Mouse (Mus musculus) embryonic facial prominence, embryonic 10.5 days (tissue): Measurements from ENCODE around the gene Rps16. TPM values are rescaled to one million over a fixed set of nuclear protein-coding genes. Genes with fewer than 3 reads are reported as not detected.

Source experiments
- DNase-seq: peaks from one replicate; pipeline ENCODE4 v3.0.0-alpha.2; 2017; ENCODE audit warnings: low spot score
- H3K27ac ChIP-seq: fragments of 300-500 bp; sonication (generic); replicated peaks from 2 replicates; pipeline ENCODE4 v1.5.1; 2016; ENCODE audit warnings: mild to moderate bottlenecking
- H3K27me3 ChIP-seq: fragments of 300-500 bp; sonication (generic); replicated peaks from 2 replicates; pipeline ENCODE4 v1.6.1; 2016; ENCODE audit warnings: low read depth, mild to moderate bottlenecking; ENCODE audit not compliant: poor library complexity, severe bottlenecking
- H3K36me3 ChIP-seq: fragments of 300-500 bp; sonication (generic); replicated peaks from 2 replicates; pipeline ENCODE4 v1.6.1; 2016; ENCODE audit warnings: mild to moderate bottlenecking, moderate library complexity
- H3K4me1 ChIP-seq: fragments of 300-500 bp; sonication (generic); 2 replicates; pipeline ENCODE4 v1.6.1; 2016
- H3K4me3 ChIP-seq: fragments of 300-500 bp; sonication (generic); 2 replicates; pipeline ENCODE4 v1.5.1; 2016; ENCODE audit warnings: mild to moderate bottlenecking, moderate library complexity
- H3K9me3 ChIP-seq: fragments of 300-500 bp; sonication (generic); 2 replicates; pipeline ENCODE4 v1.6.1; 2016; ENCODE audit warnings: mild to moderate bottlenecking
- WGBS: fragments of 180-500 bp; shearing (Covaris S2); methylation state at CpG from one replicate; pipeline ENCODE4 v1.1.7; 2016; 5-methylcytosine and 5-hydroxymethylcytosine counted together
- polyA plus RNA-seq: library from polyadenylated mRNA; unstranded; fragments of >200 nt; fragmentation: Nextera tagmentation; extraction: Ambion mirVana; gene quantifications from 2 replicates; pipeline ENCODE4 v1.2.1, GENCODE M21; 2016

The Rps16 gene
- polyA plus RNA-seq, 1 experiment from 2014 or later: 1,023 TPM

- WGBS: 82% methylated on average over 4 of the region's 4 CpGs
- H3K4me3 ChIP-seq: no peak overlapping the region
- no peaks in the 10 kb centered on the region for H3K9me3 ChIP-seq
- H3K4me1 ChIP-seq: no peaks in the 10 kb centered on the region
- H3K27me3 ChIP-seq: no peaks in the 10 kb centered on the region
- H3K27ac ChIP-seq: no peak overlapping the region
- no peak for DNase-seq
- H3K36me3 ChIP-seq: peaks cover 100% of the 10 kb centered on the region
Observed at GRCm38 (mm10) chr7:28326457-28326856, 24.0 kb upstream of the Rps16 start.

- peaks cover 99% of the 10 kb centered on the region for H3K36me3 ChIP-seq
- H3K4me3 ChIP-seq: no peak overlapping the region
- WGBS: 94% methylated on average over 2 of the region's 2 CpGs
- no peak for DNase-seq
- H3K27me3 ChIP-seq: no peaks in the 10 kb centered on the region
- H3K4me1 ChIP-seq: no peaks in the 10 kb centered on the region
- no peak overlapping the region for H3K27ac ChIP-seq
- no peaks in the 10 kb centered on the region for H3K9me3 ChIP-seq
Observed at GRCm38 (mm10) chr7:28328260-28328659, 22.2 kb upstream of the Rps16 start.

GRCm38 (mm10) chr7:28334534-28334933 lies 15.9 kb upstream of the Rps16 start:
- 93% methylated on average over 4 of the region's 4 CpGs for WGBS
- Histone ChIP-seq H3K9me3 (no peaks in the 10 kb centered on the region), H3K36me3 (peaks cover 71% of the 10 kb centered on the region)

GRCm38 (mm10) chr7:28335471-28335870 lies 15.0 kb upstream of the Rps16 start:
- WGBS: 88% methylated on average over 2 of the region's 2 CpGs
- Histone ChIP-seq H3K4me1 (peaks cover 17% of the 10 kb centered on the region), H3K9me3 (no peaks in the 10 kb centered on the region), H3K27ac (no peak overlapping the region), H3K36me3 (peaks cover 61% of the 10 kb centered on the region), H3K4me3 (no peak overlapping the region), H3K27me3 (no peaks in the 10 kb centered on the region)
- DNase-seq: no peak

More at GRCm38 (mm10) chr7:28334534-28334933, 15.9 kb upstream of the Rps16 start:
- DNase-seq: no peak
- Histone ChIP-seq H3K4me1 (peaks cover 17% of the 10 kb centered on the region), H3K27ac (no peak overlapping the region), H3K27me3 (no peaks in the 10 kb centered on the region), H3K4me3 (no peak overlapping the region)

GRCm38 (mm10) chr7:28338108-28338998 lies 12.1 kb upstream of the Rps16 start, which contains the start of gene Supt5:
Gene Supt5, minus strand, starts transcription at chr7:28338746.
- peaks cover 35% of the 10 kb centered on the region for H3K4me1 ChIP-seq
- H3K4me3 ChIP-seq: peak within 1 kb of the TSS; percentile 99
- peak; percentile 97 for DNase-seq
- H3K27ac ChIP-seq: peak within 1 kb of the TSS; percentile 93
- H3K9me3 ChIP-seq: no peaks in the 10 kb centered on the region
- peaks cover 33% of the 10 kb centered on the region for H3K36me3 ChIP-seq
- under 1% methylated on average over 77 of the region's 77 CpGs for WGBS
- no peaks in the 10 kb centered on the region for H3K27me3 ChIP-seq

- Histone ChIP-seq H3K4me3 (peak overlapping the region; percentile 99), H3K36me3 (peaks cover 25% of the 10 kb centered on the region), H3K9me3 (no peaks in the 10 kb centered on the region), H3K4me1 (peaks cover 35% of the 10 kb centered on the region), H3K27ac (peak overlapping the region; percentile 93), H3K27me3 (no peaks in the 10 kb centered on the region)
- 80% methylated on average over 19 of the region's 19 CpGs for WGBS
- DNase-seq: peak; percentile 49
Observed at GRCm38 (mm10) chr7:28339213-28339917, 11.1 kb upstream of the Rps16 start.

- Histone ChIP-seq H3K27ac (peak overlapping the region; percentile 11; the same call in 1 of the 2 replicates), H3K4me3 (no peak overlapping the region), H3K4me1 (peaks cover 31% of the 10 kb centered on the region), H3K36me3 (0 out of 2 replicates have a peak, but pooled peaks cover 5% of the 10 kb centered on the region), H3K27me3 (no peaks in the 10 kb centered on the region), H3K9me3 (no peaks in the 10 kb centered on the region)
- no peak for DNase-seq
- 49% methylated on average over 7 of the region's 7 CpGs for WGBS
Observed at GRCm38 (mm10) chr7:28341381-28341780, 9.1 kb upstream of the Rps16 start.

GRCm38 (mm10) chr7:28344637-28345036 lies 5.8 kb upstream of the Rps16 start:
- DNase-seq: peak; percentile 86
- H3K9me3 ChIP-seq: no peaks in the 10 kb centered on the region
- H3K4me1 ChIP-seq: peaks cover 28% of the 10 kb centered on the region
- H3K27ac ChIP-seq: no peak overlapping the region
- 9% methylated on average over 4 of the region's 4 CpGs for WGBS
- no peaks in the 10 kb centered on the region for H3K36me3 ChIP-seq
- no peak overlapping the region for H3K4me3 ChIP-seq
- no peaks in the 10 kb centered on the region for H3K27me3 ChIP-seq

GRCm38 (mm10) chr7:28347746-28348145 lies 2.7 kb upstream of the Rps16 start:
- WGBS: 84% methylated on average over 3 of the region's 3 CpGs
- no peaks in the 10 kb centered on the region for H3K27me3 ChIP-seq
- H3K27ac ChIP-seq: no peak overlapping the region
- peaks cover 15% of the 10 kb centered on the region for H3K36me3 ChIP-seq
- H3K4me1 ChIP-seq: peaks cover 26% of the 10 kb centered on the region
- H3K9me3 ChIP-seq: no peaks in the 10 kb centered on the region
- H3K4me3 ChIP-seq: no peak overlapping the region
- DNase-seq: no peak

GRCm38 (mm10) chr7:28348601-28349000 lies 1.9 kb upstream of the Rps16 start:
- no peak for DNase-seq
- Histone ChIP-seq H3K4me1 (peaks cover 26% of the 10 kb centered on the region), H3K36me3 (peaks cover 24% of the 10 kb centered on the region), H3K27ac (no peak overlapping the region), H3K4me3 (peak overlapping the region; percentile 21; the same call in 1 of the 2 replicates), H3K9me3 (no peaks in the 10 kb centered on the region), H3K27me3 (no peaks in the 10 kb centered on the region)
- 85% methylated on average over 7 of the region's 7 CpGs for WGBS

GRCm38 (mm10) chr7:28351676-28352191 lies 1.3 kb downstream of the Rps16 start:
- Histone ChIP-seq H3K27me3 (no peaks in the 10 kb centered on the region), H3K4me3 (peak overlapping the region; percentile 86), H3K36me3 (peaks cover 47% of the 10 kb centered on the region), H3K9me3 (no peaks in the 10 kb centered on the region), H3K4me1 (peaks cover 29% of the 10 kb centered on the region), H3K27ac (peak overlapping the region; percentile 96)
- WGBS: 39% methylated on average over 4 of the region's 4 CpGs
- DNase-seq: no peak

GRCm38 (mm10) chr7:28353267-28353666 lies 2.8 kb downstream of the Rps16 start:
- Histone ChIP-seq H3K9me3 (no peaks in the 10 kb centered on the region), H3K27me3 (no peaks in the 10 kb centered on the region), H3K4me1 (peaks cover 45% of the 10 kb centered on the region), H3K27ac (no peak overlapping the region), H3K4me3 (no peak overlapping the region), H3K36me3 (peaks cover 51% of the 10 kb centered on the region)
- no peak for DNase-seq
- 98% methylated on average over 2 of the region's 2 CpGs for WGBS
